Mouse (Mus musculus) erythroblast, embryonic 14.5 days (primary cell): ENCODE measurements around the gene Dap. TPM values are rescaled to one million over a fixed set of nuclear protein-coding genes. Genes with fewer than 3 reads are reported as not detected.

Source experiments
- H3K27me3 ChIP-seq: 2 replicates; pipeline ENCODE4 v1.6.1; 2012; ENCODE audit warnings: inconsistent platforms; ENCODE audit not compliant: control insufficient read depth
- H3K36me3 ChIP-seq: 2 replicates; pipeline ENCODE4 v1.6.1; 2012; ENCODE audit warnings: mild to moderate bottlenecking, inconsistent platforms; ENCODE audit not compliant: control insufficient read depth
- H3K4me1 ChIP-seq: 2 replicates; pipeline ENCODE4 v1.6.1; 2012; ENCODE audit warnings: inconsistent platforms; ENCODE audit not compliant: control insufficient read depth
- H3K4me3 ChIP-seq: replicated peaks from 2 replicates; pipeline ENCODE3; 2012; ENCODE audit warnings: moderate library complexity, mild to moderate bottlenecking, inconsistent platforms
- H3K9me3 ChIP-seq: 2 replicates; pipeline ENCODE4 v1.6.1; 2012; ENCODE audit warnings: low read length, inconsistent platforms, mixed read lengths; ENCODE audit not compliant: control insufficient read depth
- GATA1 ChIP-seq: IDR thresholded peaks from 2 replicates; pipeline ENCODE4 v1.6.1; 2012; ENCODE audit warnings: low read length, inconsistent platforms, mixed read lengths
- TAL1 ChIP-seq: IDR thresholded peaks from 3 replicates; pipeline ENCODE4 v1.6.1; 2012; ENCODE audit warnings: low read length, inconsistent platforms, mixed read lengths
- polyA plus RNA-seq: library from polyadenylated mRNA; stranded (reverse); fragments of >175 nt; gene quantifications from 2 replicates; pipeline ENCODE4 v1.2.3, GENCODE M21; 2012

Dap gene
- polyA plus RNA-seq, 1 experiment = 2.0 TPM

- Histone ChIP-seq H3K4me3 (no peak overlapping the region), H3K36me3 (peaks cover 15% of the 10 kb centered on the region), H3K9me3 (no peaks in the 10 kb centered on the region), H3K4me1 (no peaks in the 10 kb centered on the region; the same call in 1 of the 2 replicates), H3K27me3 (no peaks in the 10 kb centered on the region)
- TF ChIP-seq GATA1 (no peak), TAL1 (no peak)
Observed at GRCm38 (mm10) chr15:31245934-31246333, 21.8 kb downstream of the Dap start.

DNA sequence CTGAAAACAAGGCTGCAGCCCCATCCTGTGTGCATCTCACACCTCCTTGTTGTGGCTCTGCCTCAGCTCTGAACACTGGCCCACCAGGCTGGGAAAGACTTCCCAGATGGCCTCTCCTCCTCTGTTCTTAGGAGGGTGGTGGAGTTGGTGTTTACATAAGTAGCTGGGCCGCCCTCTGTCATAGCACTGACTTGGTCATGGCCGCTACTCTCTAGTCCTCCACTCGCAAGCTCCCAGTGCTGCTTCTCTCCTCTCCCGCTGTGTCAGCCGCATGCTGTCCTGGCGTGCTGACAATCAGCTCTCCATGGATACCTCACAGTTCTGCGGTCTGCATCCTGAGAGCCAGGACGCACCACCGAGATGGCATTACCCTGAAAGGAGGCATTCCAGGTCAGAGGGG is 22.9 kb downstream of the Dap start:
- peaks cover 6% of the 10 kb centered on the region for H3K4me1 ChIP-seq
- no peak for TF ChIP-seq TAL1
- no peak for TF ChIP-seq GATA1

DNA sequence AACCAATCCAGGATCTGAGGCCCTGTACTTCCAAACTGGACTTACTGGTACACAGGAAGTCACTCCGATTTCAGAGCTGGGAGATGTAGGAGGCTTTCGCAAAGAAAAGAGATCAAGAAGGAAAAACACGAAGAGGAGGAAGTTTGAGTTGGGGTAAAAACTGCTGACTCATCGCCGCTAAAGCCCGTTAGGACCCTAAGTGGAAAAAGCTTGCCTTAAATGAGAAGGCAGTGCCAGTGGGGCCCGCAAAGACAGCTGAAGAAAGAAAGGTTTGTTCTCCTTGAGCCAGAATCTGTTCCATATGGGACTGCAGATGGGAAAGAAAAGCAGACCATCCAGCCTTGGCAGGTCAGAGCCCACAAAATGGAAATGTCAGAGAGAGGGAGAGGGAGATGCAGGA is 24.8 kb downstream of the Dap start:
- peaks cover 20% of the 10 kb centered on the region for H3K4me1 ChIP-seq
- H3K4me3 ChIP-seq = no peak overlapping the region
- TF ChIP-seq TAL1 = no peak
- no peak for TF ChIP-seq GATA1

More for the DNA sequence above, 22.9 kb downstream of the Dap start:
- no peaks in the 10 kb centered on the region for H3K9me3 ChIP-seq
- H3K4me3 ChIP-seq = no peak overlapping the region
- peaks cover 9% of the 10 kb centered on the region; the same call in 1 of the 2 replicates for H3K36me3 ChIP-seq
- no peaks in the 10 kb centered on the region for H3K27me3 ChIP-seq

DNA sequence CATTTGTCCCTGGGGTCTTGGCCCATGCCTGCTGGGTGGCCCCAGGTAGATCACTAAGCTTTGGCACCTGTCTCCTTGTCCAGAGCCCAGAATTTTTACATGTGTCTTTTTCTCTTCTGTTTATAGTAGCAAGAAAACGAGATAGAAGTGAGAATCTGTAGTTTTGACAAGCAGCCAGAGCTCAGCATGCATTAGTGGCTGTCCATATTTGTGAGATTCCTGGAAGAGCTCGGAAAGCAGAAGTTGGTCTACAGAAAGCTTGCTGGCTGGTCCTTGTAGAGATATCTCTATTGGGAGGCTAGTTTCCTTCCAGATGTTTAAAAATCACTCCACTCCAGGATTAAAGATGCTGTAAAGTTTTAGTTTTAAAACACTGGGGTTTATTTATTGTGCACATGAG is 25.9 kb downstream of the Dap start:
- no peaks in the 10 kb centered on the region for H3K9me3 ChIP-seq
- H3K4me1 ChIP-seq = peaks cover 20% of the 10 kb centered on the region
- H3K4me3 ChIP-seq = no peak overlapping the region
- peaks cover 9% of the 10 kb centered on the region; the same call in 1 of the 2 replicates for H3K36me3 ChIP-seq
- no peaks in the 10 kb centered on the region for H3K27me3 ChIP-seq
- TF ChIP-seq TAL1 (no peak), GATA1 (no peak)

More for the DNA sequence above, 24.8 kb downstream of the Dap start:
- Histone ChIP-seq H3K36me3 (peaks cover 7% of the 10 kb centered on the region; the same call in 1 of the 2 replicates), H3K27me3 (no peaks in the 10 kb centered on the region), H3K9me3 (no peaks in the 10 kb centered on the region)

DNA sequence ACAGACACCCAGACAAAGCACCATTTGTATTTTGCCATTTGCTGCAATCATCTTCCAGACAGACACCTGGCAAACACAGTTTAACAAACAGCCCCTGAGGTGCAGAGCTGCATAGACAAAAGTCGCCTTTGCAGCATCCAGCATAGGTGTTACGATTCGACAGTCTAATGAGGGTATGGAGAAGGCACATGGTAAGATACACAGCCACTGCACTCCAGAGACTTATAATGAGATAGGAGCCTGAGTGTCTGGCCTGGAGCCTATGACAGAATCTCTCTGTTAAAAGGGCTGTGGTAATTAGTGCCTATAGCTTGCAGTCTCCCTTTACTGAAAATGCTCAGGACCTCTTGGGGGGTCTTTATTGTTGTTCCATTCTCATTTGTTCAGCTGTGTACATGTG is 26.6 kb downstream of the Dap start:
- Histone ChIP-seq H3K4me3 (no peak overlapping the region), H3K9me3 (no peaks in the 10 kb centered on the region), H3K36me3 (peaks cover 9% of the 10 kb centered on the region; the same call in 1 of the 2 replicates), H3K4me1 (peaks cover 20% of the 10 kb centered on the region), H3K27me3 (no peaks in the 10 kb centered on the region)
- TF ChIP-seq GATA1 = no peak
- no peak for TF ChIP-seq TAL1

- no peaks in the 10 kb centered on the region for H3K27me3 ChIP-seq
- TF ChIP-seq GATA1 (no peak), TAL1 (no peak)
- H3K36me3 ChIP-seq = peaks cover 9% of the 10 kb centered on the region; the same call in 1 of the 2 replicates
- H3K4me1 ChIP-seq = peaks cover 20% of the 10 kb centered on the region
- H3K4me3 ChIP-seq = no peak overlapping the region
- H3K9me3 ChIP-seq = no peaks in the 10 kb centered on the region
Observed at GRCm38 (mm10) chr15:31251189-31251588, 27.1 kb downstream of the Dap start.

DNA sequence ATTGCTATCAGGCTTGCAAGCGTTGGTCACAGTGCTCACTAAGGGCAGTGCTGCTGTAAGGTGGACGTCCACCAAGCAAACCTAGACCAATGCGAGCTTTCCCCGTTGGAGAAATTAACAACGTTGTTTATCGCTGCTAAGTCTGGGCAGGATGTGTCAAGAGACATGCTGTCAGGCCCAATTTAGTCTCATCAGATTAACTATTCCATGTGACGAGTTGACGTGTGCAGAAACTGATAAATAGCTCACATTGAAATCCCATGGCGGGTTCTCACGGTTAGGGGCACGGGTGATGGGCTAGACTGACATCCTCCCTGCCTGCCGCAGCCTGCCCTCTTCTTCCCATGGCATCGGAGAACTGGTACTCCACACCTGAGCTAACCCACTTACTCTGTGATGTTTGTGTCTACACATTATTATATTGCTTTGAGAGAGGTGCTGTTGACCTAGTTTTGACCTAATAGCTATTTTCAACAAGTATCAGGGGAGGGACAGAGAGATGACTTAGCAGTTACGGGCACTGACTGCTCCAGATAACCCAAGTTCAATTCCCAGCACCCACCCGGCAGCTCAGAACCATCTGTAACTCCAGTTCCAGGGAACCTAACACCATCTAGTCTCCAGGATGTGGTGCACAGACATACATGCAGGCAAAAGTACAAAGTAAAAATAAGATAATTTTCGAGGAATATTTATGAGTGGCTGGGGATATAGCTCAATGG is 28.6 kb downstream of the Dap start:
- peaks cover 6% of the 10 kb centered on the region; the same call in 1 of the 2 replicates for H3K36me3 ChIP-seq
- no peak overlapping the region for H3K4me3 ChIP-seq
- no peaks in the 10 kb centered on the region for H3K27me3 ChIP-seq
- TF ChIP-seq GATA1 (no peak), TAL1 (no peak)
- H3K4me1 ChIP-seq = peaks cover 20% of the 10 kb centered on the region
- H3K9me3 ChIP-seq = no peaks in the 10 kb centered on the region

DNA sequence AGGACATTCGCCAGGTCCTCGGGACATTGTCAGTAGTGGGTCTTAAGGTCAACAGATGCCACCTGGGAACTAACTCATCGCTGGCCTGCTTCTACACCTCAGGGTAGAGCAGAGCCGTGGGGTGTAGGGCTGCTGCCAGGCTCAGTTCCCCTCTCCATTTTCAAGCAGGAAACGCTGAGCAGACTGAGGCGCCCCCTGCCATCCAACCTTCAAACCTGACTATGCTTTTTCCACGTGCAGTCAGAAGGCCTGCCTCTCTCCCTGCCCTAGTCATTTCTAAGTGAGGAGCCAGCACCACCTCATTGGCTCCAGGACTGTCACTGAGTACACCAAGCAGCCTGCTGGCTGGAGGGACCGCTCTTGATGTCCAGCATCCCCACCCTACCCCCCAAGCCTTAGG is 29.3 kb downstream of the Dap start:
- TF ChIP-seq TAL1 (no peak), GATA1 (no peak)
- H3K27me3 ChIP-seq = no peaks in the 10 kb centered on the region
- no peak overlapping the region for H3K4me3 ChIP-seq
- H3K9me3 ChIP-seq = no peaks in the 10 kb centered on the region
- H3K36me3 ChIP-seq = peaks cover 6% of the 10 kb centered on the region; the same call in 1 of the 2 replicates
- H3K4me1 ChIP-seq = peaks cover 20% of the 10 kb centered on the region

- TF ChIP-seq GATA1 (no peak), TAL1 (no peak)
- H3K9me3 ChIP-seq = no peaks in the 10 kb centered on the region
- peaks cover 20% of the 10 kb centered on the region for H3K4me1 ChIP-seq
- no peak overlapping the region for H3K4me3 ChIP-seq
- no peaks in the 10 kb centered on the region for H3K27me3 ChIP-seq
- peaks cover 4% of the 10 kb centered on the region; the same call in 1 of the 2 replicates for H3K36me3 ChIP-seq
Observed at GRCm38 (mm10) chr15:31253963-31254362, 29.8 kb downstream of the Dap start.
